Mouse (Mus musculus) E14TG2a.4 (cell line): ENCODE measurements around the gene Xpnpep2.

ENCODE experiments used
- CTCF ChIP-seq: conservative IDR thresholded peaks from 2 replicates; pipeline ENCODE4 v1.5.1; 2014; ENCODE audit warnings: low read length
- NANOG ChIP-seq: IDR thresholded peaks from 2 replicates; pipeline ENCODE4 v1.6.1; 2014; ENCODE audit warnings: borderline replicate concordance, low read length, mixed read lengths
- POU5F1 ChIP-seq: IDR thresholded peaks from 2 replicates; pipeline ENCODE4 v1.6.1; 2014; ENCODE audit warnings: low read length, borderline replicate concordance

- TF ChIP-seq CTCF (no peak), NANOG (no peak), POU5F1 (no peak)
These were observed 10.8 kb downstream of the Xpnpep2 start for GRCm38 (mm10) chrX:48119294-48119693.
